Mouse (Mus musculus): ENCODE measurements around the gene Pbx1.

DNA sequence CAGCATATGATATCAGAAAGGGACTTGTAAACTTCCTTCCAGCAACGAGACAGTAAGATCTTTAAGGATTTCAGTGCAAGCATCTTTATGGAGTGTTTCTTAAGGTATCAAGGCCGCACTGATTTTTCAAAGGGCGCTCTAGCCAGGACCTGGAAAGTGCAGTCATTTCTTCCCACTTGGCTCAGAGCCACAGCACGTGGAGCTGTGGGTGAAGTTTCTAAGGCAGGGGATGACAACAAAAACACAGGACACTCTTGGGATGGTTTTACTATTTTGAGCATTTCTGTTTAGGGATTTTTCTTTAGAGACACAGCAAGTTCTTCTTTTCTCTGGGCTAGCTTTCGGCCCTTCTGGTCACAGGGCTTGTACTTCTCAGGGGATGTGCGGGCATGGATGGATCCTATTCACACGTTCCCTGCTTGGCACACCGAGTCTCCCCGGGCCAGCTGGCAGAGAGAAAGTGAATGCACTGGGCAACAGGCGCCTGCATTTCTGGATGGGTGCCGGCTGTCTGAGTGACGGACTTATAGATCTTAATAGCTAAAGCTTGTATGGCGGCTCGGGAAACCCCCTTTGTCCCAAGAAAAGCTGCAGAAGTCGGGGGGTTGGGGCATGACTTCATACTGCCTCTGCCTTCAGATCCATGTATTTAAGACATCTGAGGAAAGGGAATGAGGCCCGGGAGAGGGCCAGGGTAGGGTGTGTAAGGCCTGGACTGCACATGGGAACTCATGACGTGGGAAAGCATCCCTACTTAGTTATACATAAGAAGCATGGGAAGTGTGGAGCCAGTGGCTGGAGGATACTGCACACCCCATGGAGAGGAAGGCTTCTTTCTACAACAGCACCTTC, 215.9 kb downstream of the Pbx1 start:
- no peak for TF ChIP-seq CTCF (conservative IDR thresholded peaks at IDR 0.05; ENCODE audit: low read length)
- TF ChIP-seq NANOG (IDR thresholded peaks at IDR 0.05; ENCODE audit: borderline replicate concordance, low read length) = no peak
